Mouse (Mus musculus) monocyte, adult 59 days (primary cell): ENCODE data around the gene Myh6. TPM values are rescaled to one million over a fixed set of nuclear protein-coding genes. Genes with fewer than 3 reads are reported as not detected.

Source experiments
- total RNA-seq, 2 experiments: library from RNA; stranded (reverse); gene quantifications; one replicate each; pipeline ENCODE4 v1.2.4; 2023

Gene Myh6
- total RNA-seq = not detected

GRCm38 (mm10) chr14:54966320-54966977, at the start of gene Myh6:
Gene Myh6 (minus strand): TSS chr14:54966927.

GRCm38 (mm10) chr14:55014991-55015766, 48.5 kb upstream of the Myh6 start, which contains the start of gene Ngdn:
Gene Ngdn (plus strand): TSS chr14:55015454.

GRCm38 (mm10) chr14:54994136-54994868, 27.6 kb upstream of the Myh6 start, which contains the start of gene Myh7:
Gene Myh7 (minus strand): TSS chr14:54994626.

GRCm38 (mm10) chr14:54976633-54977032, 9.9 kb upstream of the Myh6 start, which contains the start of gene Gm17428:
Gene Gm17428 (plus strand): TSS chr14:54976933.

GRCm38 (mm10) chr14:54935904-54936830, 30.6 kb downstream of the Myh6 start, which contains the start of gene Cmtm5:
Gene Cmtm5 (plus strand): TSS chr14:54936261.

GRCm38 (mm10) chr14:54932645-54933150, 34.0 kb downstream of the Myh6 start, which contains the start of gene Il25:
Gene Il25 (plus strand): TSS chr14:54932695.

GRCm38 (mm10) chr14:54925349-54926342, 41.1 kb downstream of the Myh6 start, which contains the start of gene Efs:
Gene Efs (minus strand): TSS chr14:54926126.

GRCm38 (mm10) chr14:54912886-54913285, 53.8 kb downstream of the Myh6 start, which contains the start of gene Slc22a17:
Gene Slc22a17 (minus strand): TSS chr14:54913132.

GRCm38 (mm10) chr14:54892200-54892599, 74.5 kb downstream of the Myh6 start, which contains the start of gene Pabpn1:
Gene Pabpn1 (plus strand): TSS chr14:54892500.

Other genes starting within 250 kb of the Myh6 start
- gene Slc7a8, start 185.0 kb downstream of the Myh6 start, total RNA-seq = 10 to 100 TPM; 33.9 to 35.1 TPM
- not detected for gene Rnf212b, start 152.8 kb downstream of the Myh6 start, total RNA-seq
- gene Homez, start 96.0 kb downstream of the Myh6 start, total RNA-seq = 10 to 100 TPM in 1 of 2 experiments, 1 to 10 TPM in 1; 8.8 to 10.4 TPM
- gene Ppp1r3e, start 89.4 kb downstream of the Myh6 start, total RNA-seq = 1 to 10 TPM; 4.9 to 7.5 TPM
- 10 to 100 TPM; 10.5 to 18.6 TPM for gene Bcl2l2, start 83.5 kb downstream of the Myh6 start, total RNA-seq
- 1 to 10 TPM; 1.5 to 2.0 TPM for gene Gm20521, start 83.5 kb downstream of the Myh6 start, total RNA-seq
- 100 to 1,000 TPM; 173 to 176 TPM for gene Pabpn1, start 74.4 kb downstream of the Myh6 start, total RNA-seq
- gene Slc22a17, start 53.8 kb downstream of the Myh6 start, total RNA-seq = 1 to 10 TPM; 5.2 to 7.3 TPM
- gene Efs, start 40.8 kb downstream of the Myh6 start, total RNA-seq = not detected
- gene Il25, start 34.2 kb downstream of the Myh6 start, total RNA-seq = not detected
- not detected for gene Cmtm5, start 30.7 kb downstream of the Myh6 start, total RNA-seq
- gene Gm17428, start 10.0 kb upstream of the Myh6 start, total RNA-seq = not detected
- gene Myh7, start 27.7 kb upstream of the Myh6 start, total RNA-seq = not detected
- gene Ngdn, start 48.5 kb upstream of the Myh6 start, total RNA-seq = 10 to 100 TPM; 48.0 to 59.7 TPM
- gene Zfhx2, start 125.4 kb upstream of the Myh6 start, total RNA-seq = 1 to 10 TPM; 6.7 to 8.1 TPM
- gene Thtpa, start 127.9 kb upstream of the Myh6 start, total RNA-seq = 1 to 10 TPM; 5.2 to 5.7 TPM
- gene Ap1g2, start 139.7 kb upstream of the Myh6 start, total RNA-seq = 10 to 100 TPM; 72.9 to 79.5 TPM
- not detected for gene Jph4, start 150.0 kb upstream of the Myh6 start, total RNA-seq